9 mouse cellular contexts compared by ENCODE assay signal in genomic region chr19:53906033-53906702, GRCm38 (mm10). TPM values are rescaled to one million over a fixed set of nuclear protein-coding genes. Genes with fewer than 3 reads are reported as not detected.
DNase-seq lines count a peak whose midpoint lies in the region; ATAC-seq and TF ChIP-seq lines count a peak whose summit lies in the region.
"Had no signal": no experiment of that assay in that cellular context is flagged by ENCODE, and none has a peak within 500 bp of the region (broad histone marks: within the 10 kb centered on the region; RNA-seq: fewer than 3 reads in every experiment).

No protein-coding gene starts in this region.

- H3K36me3 ChIP-seq in CH12.LX (replicated peaks in 1 of 2; ENCODE audit: control insufficient read depth in 1 of 2, insufficient read depth in 1 of 2, low read length in 1 of 2): peaks cover 8 to 15% of the 10 kb centered on the region in 2 experiments
- peaks cover 26% of the 10 kb centered on the region for H3K36me3 ChIP-seq in embryonic facial prominence, embryonic 14.5 days (ENCODE audit: control insufficient read depth, insufficient read depth, low read length)
- H3K36me3 ChIP-seq in liver, postnatal 0 days (replicated peaks; ENCODE audit: insufficient read depth, low read length): peaks cover 15% of the 10 kb centered on the region

- TF ChIP-seq POLR2A in CH12.LX (IDR thresholded peaks at IDR 0.05; ENCODE audit: low read depth, low read length): no peak

- peaks cover 13 to 39% of the 10 kb centered on the region in 2 experiments for H3K4me1 ChIP-seq in CH12.LX (ENCODE audit: control insufficient read depth in 1 of 2, insufficient read depth in 2 of 2)
- H3K4me1 ChIP-seq in embryonic facial prominence, embryonic 14.5 days (ENCODE audit: control insufficient read depth, insufficient read depth, low read length): peaks cover 21% of the 10 kb centered on the region
- H3K4me1 ChIP-seq in liver, postnatal 0 days (ENCODE audit: insufficient read depth): peaks cover 28% of the 10 kb centered on the region

- H3K4me2 ChIP-seq in CH12.LX (ENCODE audit: insufficient read depth, low read depth, poor library complexity, severe bottlenecking): peak overlapping the region; percentile 93; the same call in 1 of the 2 replicates
- peak overlapping the region; percentile 71 for H3K4me2 ChIP-seq in embryonic facial prominence, embryonic 14.5 days (ENCODE audit: low read depth, low read length)
- H3K4me2 ChIP-seq in liver, postnatal 0 days (ENCODE audit: low read depth, low read length): peak overlapping the region; percentile 89

- H3K9me3 ChIP-seq in CH12.LX (replicated peaks; ENCODE audit: low read length): no peaks in the 10 kb centered on the region
- peaks cover 9% of the 10 kb centered on the region; the same call in 1 of the 2 replicates for H3K9me3 ChIP-seq in embryonic facial prominence, embryonic 14.5 days (ENCODE audit: control insufficient read depth, low read length)
- H3K9me3 ChIP-seq in liver, postnatal 0 days (ENCODE audit: low read length): no peaks in the 10 kb centered on the region

- no peak for DNase-seq in layer of hippocampus, adult 2 months (ENCODE audit: low spot score in 2 of 2)
- DNase-seq in layer of hippocampus, adult 9-10 months (ENCODE audit: low spot score): no peak
- DNase-seq in CH12.LX (ENCODE audit: extremely low read depth): no peak
- no peak for DNase-seq in embryonic facial prominence, embryonic 14.5 days (ENCODE audit: low spot score)
- no peak for DNase-seq in liver, postnatal 0 days
- no peak for DNase-seq in adrenal gland, adult 2 months
- no peak for DNase-seq in cerebellum, postnatal 10 days
- no peak for DNase-seq in testis, postnatal 10 days (ENCODE audit: low spot score)

- no peak for TF ChIP-seq CTCF in layer of hippocampus, adult 2 months (conservative IDR thresholded peaks at IDR 0.05)
- peak in 1 of 2 experiments; percentile 37; a peak in 2 of 4 replicates for TF ChIP-seq CTCF in CH12.LX (conservative IDR thresholded peaks at IDR 0.05 in 1 of 2, IDR thresholded peaks at IDR 0.05 in 1 of 2; ENCODE audit: low read depth in 2 of 2, low read length in 2 of 2)
- TF ChIP-seq CTCF in liver, postnatal 0 days (IDR thresholded peaks at IDR 0.05; ENCODE audit: low read depth): peak; percentile 15; the same call in 1 of the 2 replicates

- no peaks in the 10 kb centered on the region for H3K27me3 ChIP-seq in CH12.LX (replicated peaks)
- H3K27me3 ChIP-seq in embryonic facial prominence, embryonic 14.5 days (replicated peaks; ENCODE audit: control insufficient read depth, insufficient read depth, low read length): no peaks in the 10 kb centered on the region
- H3K27me3 ChIP-seq in liver, postnatal 0 days (ENCODE audit: insufficient read depth, low read length): no peaks in the 10 kb centered on the region

- dilution Hi-C loops in CH12.LX (cut with MboI; ENCODE audit: extremely low pct_ligation_motif_present, extremely low pct_unique_long_range_greater_than_20kb, low sequenced_read_pairs): no loop called here

- no peak for ATAC-seq in embryonic facial prominence, embryonic 14.5 days (ENCODE audit: low read depth)
- no peak for ATAC-seq in liver, postnatal 0 days
- ATAC-seq: lung, postnatal 0 days had no signal

- H3K27ac ChIP-seq in layer of hippocampus, adult 2 months: peak overlapping the region; percentile 28; the same call in 1 of the 2 replicates
- 0 out of 2 replicates have a peak overlapping the region, but pooled peaks have one; percentile 25 for H3K27ac ChIP-seq in CH12.LX (ENCODE audit: insufficient read depth, low read depth)
- no peak overlapping the region for H3K27ac ChIP-seq in embryonic facial prominence, embryonic 14.5 days (replicated peaks; ENCODE audit: low read depth, low read length)
- H3K27ac ChIP-seq in liver, postnatal 0 days (ENCODE audit: low read depth): peak overlapping the region; percentile 12; the same call in 1 of the 2 replicates

- peak; percentile 44; the same call in 1 of the 2 replicates for TF ChIP-seq EP300 in CH12.LX (IDR thresholded peaks at IDR 0.05; ENCODE audit: low read length)
- TF ChIP-seq EP300 in liver, postnatal 0 days (IDR thresholded peaks at IDR 0.05; ENCODE audit: low read depth): no peak

- in situ Hi-C loops in CH12.LX (cut with MboI; ENCODE audit: low pct_ligation_motif_present, low pct_unique_long_range_greater_than_20kb, low sequenced_read_pairs): loop anchor here (5.0 kb wide), 1 partner anchor 59 kb away; no protein-coding TSS in a partner anchor

- TF ChIP-seq RAD21 in CH12.LX (IDR thresholded peaks at IDR 0.05; ENCODE audit: low read depth, low read length): peak; percentile 16

- H3K9ac ChIP-seq in CH12.LX (ENCODE audit: insufficient read depth, low read depth): peak overlapping the region; percentile 86; the same call in 1 of the 2 replicates
- no peak overlapping the region for H3K9ac ChIP-seq in embryonic facial prominence, embryonic 14.5 days (ENCODE audit: low read depth, low read length)
- peak overlapping the region; percentile 36; the same call in 1 of the 2 replicates for H3K9ac ChIP-seq in liver, postnatal 0 days (replicated peaks)

- peaks cover 18% of the 10 kb centered on the region; the same call in 1 of the 2 replicates for H3K79me2 ChIP-seq in CH12.LX (replicated peaks; ENCODE audit: control insufficient read depth, extremely low read depth, insufficient read depth, poor library complexity, severe bottlenecking)

- H3K4me3 ChIP-seq in layer of hippocampus, adult 2 months: peak overlapping the region; percentile 98
- H3K4me3 ChIP-seq in CH12.LX (replicated peaks in 1 of 3; ENCODE audit: low read depth in 2 of 3, low read length in 2 of 3, poor library complexity in 1 of 3): peak overlapping the region in 2 of 3 experiments; percentile 50 to 52
- peak overlapping the region; percentile 96; the same call in 1 of the 2 replicates for H3K4me3 ChIP-seq in embryonic facial prominence, embryonic 14.5 days (ENCODE audit: low read depth, low read length)
- peak overlapping the region; percentile 93 for H3K4me3 ChIP-seq in liver, postnatal 0 days (ENCODE audit: low read depth, low read length)

- WGBS in embryonic facial prominence, embryonic 14.5 days: 54% methylated on average over 6 of the region's 6 CpGs
- 31% methylated on average over 6 of the region's 6 CpGs for WGBS in liver, postnatal 0 days (ENCODE audit: insufficient replicate concordance)

TF ChIP-seq in CH12.LX, 34 proteins besides CTCF, POLR2A, EP300 and RAD21 (continues in another document):
- TF ChIP-seq RCOR1 (conservative IDR thresholded peaks at IDR 0.05; ENCODE audit: low read depth, low read length) (no peak), IRF4 (IDR thresholded peaks at IDR 0.05; ENCODE audit: low read depth, low read length) (no peak; the same call in 1 of the 2 replicates), NRF1 (IDR thresholded peaks at IDR 0.05; ENCODE audit: low read depth, low read length) (no peak), MYC (IDR thresholded peaks at IDR 0.05; ENCODE audit: low read depth, low read length) (no peak), JUND (conservative IDR thresholded peaks at IDR 0.05; ENCODE audit: low read depth, low read length) (no peak), POLR2AphosphoS2 (IDR thresholded peaks at IDR 0.05; ENCODE audit: low read depth, low read length) (no peak), BHLHE40 (IDR thresholded peaks at IDR 0.05; ENCODE audit: low read depth, low read length) (0 out of 2 replicates have a peak, but pooled peaks have one; percentile 4), TBP (conservative IDR thresholded peaks at IDR 0.05; ENCODE audit: low read depth, low read length) (no peak), ETS1 (conservative IDR thresholded peaks at IDR 0.05; ENCODE audit: low read depth, low read length) (0 out of 2 replicates have a peak, but pooled peaks have one; percentile 12), NELFE (IDR thresholded peaks at IDR 0.05; ENCODE audit: low read depth, low read length) (no peak), MAZ (IDR thresholded peaks at IDR 0.05; ENCODE audit: low read depth, low read length) (no peak), MXI1 (IDR thresholded peaks at IDR 0.05; ENCODE audit: low read depth, low read length) (peak; percentile 50), CHD2 (IDR thresholded peaks at IDR 0.05; ENCODE audit: low read length) (no peak), USF2 (conservative IDR thresholded peaks at IDR 0.05; ENCODE audit: low read depth, low read length) (no peak), MEF2A (IDR thresholded peaks at IDR 0.05; ENCODE audit: borderline replicate concordance, low read depth, low read length) (0 out of 2 replicates have a peak, but pooled peaks have one; percentile 18), SMC3 (IDR thresholded peaks at IDR 0.05; ENCODE audit: low read depth, low read length) (no peak; the same call in none of the 2 replicates)

RNA-seq across cellular contexts. Expression of gene Pdcd4, which starts 14.1 kb away (rescaled TPM):
- total RNA-seq in layer of hippocampus, adult 2 months (2021): 100 to 1,000 TPM; 118 to 119 TPM
- 21.0 and 26.3 TPM in 2 replicates for total RNA-seq in CH12.LX (2012; rRNA removed)
- total RNA-seq in CH12.LX (2014; rRNA removed): 24.3 and 24.4 TPM in 2 replicates
- 37.9 and 39.0 TPM in 2 replicates for polyA plus RNA-seq in CH12.LX (2012; ENCODE audit: insufficient read length, low read depth)
- 80.5 and 87.2 TPM in 2 replicates for polyA plus RNA-seq in embryonic facial prominence, embryonic 14.5 days (2014; fragmentation: Nextera tagmentation; extraction: Ambion mirVana)
- polyA plus RNA-seq in liver, postnatal 0 days (2015; fragmentation: Nextera tagmentation; extraction: Ambion mirVana): 39.0 and 41.2 TPM in 2 replicates
- total RNA-seq in adrenal gland, adult 2 months (2021): 100 to 1,000 TPM in 1 of 2 experiments, 10 to 100 TPM in 1; 75.5 to 102 TPM
- 2.5 and 2.6 TPM in 2 replicates for polyA plus RNA-seq in adrenal gland, adult 2 months (2012; rRNA removed)

RNA-seq across cellular contexts. Expression of gene Shoc2, which starts 37.9 kb away (rescaled TPM):
- total RNA-seq in layer of hippocampus, adult 2 months (2021): 10 to 100 TPM; 50.1 to 50.3 TPM
- total RNA-seq in CH12.LX (2012; rRNA removed) (14.1 and 15.4 TPM in 2 replicates), CH12.LX (2014; rRNA removed) (25.8 and 27.1 TPM in 2 replicates)
- 20.4 and 23.7 TPM in 2 replicates for polyA plus RNA-seq in CH12.LX (2012; ENCODE audit: insufficient read length, low read depth)
- polyA plus RNA-seq in embryonic facial prominence, embryonic 14.5 days (2014; fragmentation: Nextera tagmentation; extraction: Ambion mirVana): 48.1 and 50.5 TPM in 2 replicates
- 13.5 and 13.7 TPM in 2 replicates for polyA plus RNA-seq in liver, postnatal 0 days (2015; fragmentation: Nextera tagmentation; extraction: Ambion mirVana)
- 10 to 100 TPM; 46.0 to 54.5 TPM for total RNA-seq in adrenal gland, adult 2 months (2021)
- 3.1 and 5.0 TPM in 2 replicates for polyA plus RNA-seq in adrenal gland, adult 2 months (2012; rRNA removed)

RNA-seq across cellular contexts. Expression of gene Bbip1, which starts 38.3 kb away (rescaled TPM):
- total RNA-seq in layer of hippocampus, adult 2 months (2021): 10 to 100 TPM; 52.6 to 52.7 TPM
- total RNA-seq in CH12.LX (2012; rRNA removed) (38.8 and 42.2 TPM in 2 replicates), CH12.LX (2014; rRNA removed) (95.7 and 106 TPM in 2 replicates)
- polyA plus RNA-seq in CH12.LX (2012; ENCODE audit: insufficient read length, low read depth): 41.0 and 43.4 TPM in 2 replicates
- 90.6 and 93.6 TPM in 2 replicates for polyA plus RNA-seq in embryonic facial prominence, embryonic 14.5 days (2014; fragmentation: Nextera tagmentation; extraction: Ambion mirVana)
- 32.6 and 36.5 TPM in 2 replicates for polyA plus RNA-seq in liver, postnatal 0 days (2015; fragmentation: Nextera tagmentation; extraction: Ambion mirVana)
- total RNA-seq in adrenal gland, adult 2 months (2021): 10 to 100 TPM; 25.6 to 30.8 TPM
- 1.3 and 2.9 TPM in 2 replicates for polyA plus RNA-seq in adrenal gland, adult 2 months (2012; rRNA removed)

Comparison
In these comparisons a context has a peak if more than half of its experiments do, and no peak if none do; other contexts are left out.
1. RNA of gene Pdcd4, which starts 14.1 kb away (polyA plus RNA-seq): 80.5 to 87.2 TPM in embryonic facial prominence, embryonic 14.5 days, 39.0 to 41.2 TPM in liver, postnatal 0 days and 37.9 to 39.0 TPM in CH12.LX; 2.5 to 2.6 TPM in adrenal gland, adult 2 months; every median in the first group is over 10 times any median in the second.
2. Peak in every context shown above with its lines, with median percentiles within 50 percentile points of each other: H3K4me3 ChIP-seq and H3K4me2 ChIP-seq.